Mouse (Mus musculus): ENCODE data around the gene Pex3. TPM values are rescaled to one million over a fixed set of nuclear protein-coding genes. Genes with fewer than 3 reads are reported as not detected.
"Not testable (repeated sequence)": the region's sequence is repeated elsewhere in the genome, so short reads cannot be mapped to it uniquely, and the experiment has no call there.

Gene Pex3
- polyA plus RNA-seq, 1 experiment from 2014 or later: 9.5 TPM

DNA sequence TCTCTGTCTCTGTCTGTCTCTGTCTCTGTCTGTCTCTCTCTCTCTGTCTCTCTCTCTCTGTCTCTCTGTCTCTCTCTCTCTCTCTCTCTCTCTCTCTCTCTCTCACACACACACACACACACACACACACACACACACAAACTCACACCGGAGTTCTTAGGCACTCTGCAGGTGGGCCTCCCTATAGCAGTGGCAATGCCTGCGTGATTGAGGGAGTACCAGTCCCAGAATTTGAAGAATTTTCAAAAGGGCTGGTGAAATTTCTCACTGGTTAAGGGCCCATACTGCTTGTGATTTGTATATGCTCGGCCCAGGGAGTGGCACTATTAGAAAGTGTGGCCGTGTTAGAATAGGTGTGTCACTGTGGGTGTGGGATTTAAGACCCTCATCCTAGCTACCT, 51.4 kb downstream of the Pex3 start:
- Histone ChIP-seq H3K4me3 (ENCODE audit: low read depth, low read length) (peak overlapping the region; percentile 61), H3K4me1 (ENCODE audit: control insufficient read depth, low read depth, low read length) (peaks cover 11% of the 10 kb centered on the region), H3K4me2 (ENCODE audit: low read depth, low read length) (peak overlapping the region; percentile 59), H3K27ac (ENCODE audit: low read length) (peak overlapping the region; percentile 88; the same call in 1 of the 2 replicates), H3K9ac (ENCODE audit: low read depth, low read length) (peak overlapping the region; percentile 49)
- ATAC-seq (ENCODE audit: low read depth); H3K36me3 ChIP-seq (ENCODE audit: control insufficient read depth, insufficient read depth); H3K27me3 ChIP-seq (ENCODE audit: control insufficient read depth, insufficient read depth, low read depth, low read length); H3K9me3 ChIP-seq (replicated peaks; ENCODE audit: control insufficient read depth, low read length): not testable (repeated sequence)
- 27% methylated on average over 4 of the region's 4 CpGs for WGBS (ENCODE audit: insufficient replicate concordance)

DNA sequence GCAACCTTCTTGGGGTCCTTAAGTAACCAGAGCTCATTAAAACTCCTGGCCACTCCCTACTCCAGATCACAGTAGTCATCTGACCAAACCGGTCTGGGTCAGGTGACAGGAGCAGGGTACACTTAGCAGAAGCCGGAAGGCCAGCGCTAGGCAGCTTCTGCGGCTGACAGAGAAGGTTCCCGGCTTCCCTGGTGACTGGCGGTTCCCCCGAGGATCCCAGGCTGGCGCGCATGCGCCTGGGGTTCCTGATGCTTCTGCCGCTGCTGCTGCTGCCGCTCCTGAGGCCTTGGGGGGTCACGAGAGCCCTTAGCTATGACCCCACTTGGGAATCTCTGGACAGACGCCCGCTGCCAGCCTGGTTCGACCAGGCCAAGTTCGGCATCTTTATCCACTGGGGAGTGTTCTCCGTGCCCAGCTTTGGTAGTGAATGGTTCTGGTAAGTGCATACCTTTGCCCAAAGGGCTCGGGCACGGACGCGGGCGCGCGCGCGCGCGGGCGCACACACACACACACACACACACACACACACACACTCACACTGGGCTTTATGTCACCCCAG, 51.9 kb downstream of the Pex3 start:
- peak overlapping the region; percentile 59 for H3K4me2 ChIP-seq (ENCODE audit: low read depth, low read length)
- no peaks in the 10 kb centered on the region for H3K9me3 ChIP-seq (replicated peaks; ENCODE audit: control insufficient read depth, low read length)
- peak overlapping the region; percentile 61 for H3K4me3 ChIP-seq (ENCODE audit: low read depth, low read length)
- peak overlapping the region; percentile 54 for H3K27ac ChIP-seq (ENCODE audit: low read length)
- H3K36me3 ChIP-seq (ENCODE audit: control insufficient read depth, insufficient read depth): peaks cover 9% of the 10 kb centered on the region; the same call in 1 of the 2 replicates
- H3K27me3 ChIP-seq (ENCODE audit: control insufficient read depth, insufficient read depth, low read depth, low read length): no peaks in the 10 kb centered on the region
- 0% methylated on average over 18 of the region's 30 CpGs for WGBS (ENCODE audit: insufficient replicate concordance)
- H3K9ac ChIP-seq (ENCODE audit: low read depth, low read length): peak overlapping the region; percentile 49
- H3K4me1 ChIP-seq (ENCODE audit: control insufficient read depth, low read depth, low read length): peaks cover 11% of the 10 kb centered on the region
- peak; percentile 76 for ATAC-seq (ENCODE audit: low read depth)

DNA sequence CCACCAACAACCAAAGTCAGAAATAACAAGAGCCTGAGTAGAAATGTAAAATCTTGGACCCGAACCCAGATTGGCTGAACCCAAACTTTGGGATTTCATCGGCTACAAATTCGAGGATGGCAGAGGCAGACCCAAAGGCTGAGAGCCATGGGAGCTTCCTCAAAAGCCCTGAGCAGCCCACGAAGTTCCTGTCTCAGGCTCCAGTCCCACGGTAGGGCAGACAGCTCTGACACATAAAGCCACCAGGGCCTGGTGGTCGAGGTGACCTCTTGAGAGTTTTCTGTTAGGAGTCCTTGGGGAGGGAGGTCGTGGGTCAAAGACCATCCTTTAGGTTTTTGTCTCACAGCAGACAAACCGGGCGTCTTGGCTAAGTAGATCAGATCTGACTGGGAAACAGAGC, 52.5 kb downstream of the Pex3 start:
- Histone ChIP-seq H3K4me1 (ENCODE audit: control insufficient read depth, low read depth, low read length) (peaks cover 11% of the 10 kb centered on the region), H3K27me3 (ENCODE audit: control insufficient read depth, insufficient read depth, low read depth, low read length) (no peaks in the 10 kb centered on the region), H3K27ac (ENCODE audit: low read length) (peak overlapping the region; percentile 54), H3K4me3 (ENCODE audit: low read depth, low read length) (peak overlapping the region; percentile 61), H3K9me3 (replicated peaks; ENCODE audit: control insufficient read depth, low read length) (no peaks in the 10 kb centered on the region), H3K9ac (ENCODE audit: low read depth, low read length) (peak overlapping the region; percentile 49; the same call in 1 of the 2 replicates), H3K36me3 (ENCODE audit: control insufficient read depth, insufficient read depth) (peaks cover 9% of the 10 kb centered on the region; the same call in 1 of the 2 replicates), H3K4me2 (ENCODE audit: low read depth, low read length) (peak overlapping the region; percentile 59)
- no peak for ATAC-seq (ENCODE audit: low read depth)
- WGBS (ENCODE audit: insufficient replicate concordance): 24% methylated on average over 9 of the region's 9 CpGs

DNA sequence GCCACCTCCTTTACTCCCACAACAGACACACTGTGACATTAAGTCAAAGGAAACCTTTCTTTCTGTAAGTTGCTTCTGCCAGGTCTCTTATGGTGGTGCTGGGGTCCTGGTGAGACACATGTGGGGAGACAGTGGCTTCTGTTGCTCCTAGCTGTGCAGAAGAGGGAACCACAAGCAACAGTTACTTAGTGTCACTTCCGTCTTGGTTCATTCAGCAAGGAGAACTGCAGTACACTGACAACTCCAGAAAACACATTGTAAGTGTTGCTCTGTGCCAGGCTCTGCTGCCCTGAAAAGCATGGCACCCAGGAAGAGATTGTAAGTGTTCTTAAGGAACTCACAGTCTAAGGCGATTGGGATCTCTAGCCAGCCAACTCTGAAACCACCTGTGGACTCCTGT, 53.6 kb downstream of the Pex3 start, which contains the start of gene Fuca2:
Fuca2 (plus strand) TSS at position 210 of the 400 bp plus-strand sequence.
- 52% methylated on average over 2 of the region's 2 CpGs for WGBS (ENCODE audit: insufficient replicate concordance)
- Histone ChIP-seq H3K4me3 (ENCODE audit: low read depth, low read length) (no peak within 1 kb of the TSS), H3K4me1 (ENCODE audit: control insufficient read depth, low read depth, low read length) (peaks cover 11% of the 10 kb centered on the region), H3K9me3 (replicated peaks; ENCODE audit: control insufficient read depth, low read length) (no peaks in the 10 kb centered on the region), H3K36me3 (ENCODE audit: control insufficient read depth, insufficient read depth) (peaks cover 3% of the 10 kb centered on the region; the same call in 1 of the 2 replicates), H3K27me3 (ENCODE audit: control insufficient read depth, insufficient read depth, low read depth, low read length) (no peaks in the 10 kb centered on the region), H3K27ac (ENCODE audit: low read length) (peak within 1 kb of the TSS; percentile 54), H3K9ac (ENCODE audit: low read depth, low read length) (no peak within 1 kb of the TSS), H3K4me2 (ENCODE audit: low read depth, low read length) (peak within 1 kb of the TSS; percentile 59)
- ATAC-seq (ENCODE audit: low read depth): no peak

DNA sequence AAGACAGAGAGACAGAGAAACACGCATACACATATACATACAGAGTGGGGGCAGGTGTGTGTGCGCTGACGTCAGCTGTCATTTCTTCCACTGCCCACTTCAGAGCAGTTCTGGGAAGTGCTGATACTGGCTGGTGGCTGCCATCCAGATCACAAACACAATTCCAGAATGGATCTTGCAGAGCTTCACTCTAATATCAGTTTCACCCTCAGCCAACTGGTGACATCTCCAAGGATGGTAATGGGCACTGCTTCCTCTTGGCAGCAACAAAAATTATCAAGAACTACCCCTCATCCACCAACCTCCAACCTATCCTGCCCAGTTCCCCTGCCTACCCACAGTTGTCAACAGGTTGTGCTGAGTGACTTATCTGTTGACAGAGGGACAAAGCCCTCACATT, 56.6 kb downstream of the Pex3 start:
- Histone ChIP-seq H3K4me1 (ENCODE audit: control insufficient read depth, low read depth, low read length) (peaks cover 6% of the 10 kb centered on the region), H3K9ac (ENCODE audit: low read depth, low read length) (no peak overlapping the region), H3K4me2 (ENCODE audit: low read depth, low read length) (no peak overlapping the region), H3K36me3 (ENCODE audit: control insufficient read depth, insufficient read depth) (no peaks in the 10 kb centered on the region), H3K4me3 (ENCODE audit: low read depth, low read length) (no peak overlapping the region), H3K27me3 (ENCODE audit: control insufficient read depth, insufficient read depth, low read depth, low read length) (no peaks in the 10 kb centered on the region), H3K9me3 (replicated peaks; ENCODE audit: control insufficient read depth, low read length) (no peaks in the 10 kb centered on the region), H3K27ac (ENCODE audit: low read length) (no peak overlapping the region)
- 76% methylated on average over 3 of the region's 3 CpGs for WGBS (ENCODE audit: insufficient replicate concordance)
- no peak for ATAC-seq (ENCODE audit: low read depth)

DNA sequence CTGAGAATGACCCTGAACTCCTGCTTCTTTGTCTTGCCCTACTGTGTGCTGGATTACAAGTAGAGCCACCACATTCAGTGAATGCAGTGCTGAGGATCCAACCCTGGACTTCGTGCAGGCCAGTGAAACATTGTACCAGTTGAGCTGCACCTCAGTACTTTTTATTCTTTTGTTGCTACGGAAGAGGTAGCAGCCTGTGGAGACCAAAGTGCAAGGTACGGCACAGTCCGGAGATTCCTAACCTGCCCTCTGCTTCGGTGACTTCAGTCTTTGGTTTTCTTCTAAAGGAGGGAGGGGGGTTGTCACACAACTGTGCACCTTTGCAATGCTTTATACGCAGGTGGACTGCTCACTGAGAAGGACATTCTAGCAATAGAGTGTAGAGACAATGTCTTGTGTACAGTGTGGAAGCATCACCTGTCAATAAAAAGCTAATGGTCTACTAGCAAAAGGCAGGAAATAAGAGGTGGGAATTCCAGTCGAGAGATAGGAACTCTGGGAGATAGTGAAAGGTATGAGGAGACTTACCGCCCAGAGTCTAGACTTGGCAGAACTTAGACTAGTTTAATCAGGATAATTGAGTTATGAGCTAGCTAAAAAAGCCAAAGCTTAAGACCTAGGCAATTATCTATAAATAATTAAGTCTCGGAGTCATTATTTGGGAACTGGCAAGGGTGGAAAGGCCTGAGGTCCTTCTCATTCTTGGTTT, 58.8 kb downstream of the Pex3 start:
- no peaks in the 10 kb centered on the region for H3K27me3 ChIP-seq (ENCODE audit: control insufficient read depth, insufficient read depth, low read depth, low read length)
- no peaks in the 10 kb centered on the region for H3K36me3 ChIP-seq (ENCODE audit: control insufficient read depth, insufficient read depth)
- no peaks in the 10 kb centered on the region for H3K4me1 ChIP-seq (ENCODE audit: control insufficient read depth, low read depth, low read length)
- H3K9me3 ChIP-seq (replicated peaks; ENCODE audit: control insufficient read depth, low read length): no peaks in the 10 kb centered on the region
- no peak overlapping the region for H3K9ac ChIP-seq (ENCODE audit: low read depth, low read length)
- no peak overlapping the region for H3K4me2 ChIP-seq (ENCODE audit: low read depth, low read length)
- H3K4me3 ChIP-seq (ENCODE audit: low read depth, low read length): no peak overlapping the region
- no peak for ATAC-seq (ENCODE audit: low read depth)
- no peak overlapping the region for H3K27ac ChIP-seq (ENCODE audit: low read length)
- WGBS (ENCODE audit: insufficient replicate concordance): 73% methylated on average over 9 of the region's 9 CpGs

DNA sequence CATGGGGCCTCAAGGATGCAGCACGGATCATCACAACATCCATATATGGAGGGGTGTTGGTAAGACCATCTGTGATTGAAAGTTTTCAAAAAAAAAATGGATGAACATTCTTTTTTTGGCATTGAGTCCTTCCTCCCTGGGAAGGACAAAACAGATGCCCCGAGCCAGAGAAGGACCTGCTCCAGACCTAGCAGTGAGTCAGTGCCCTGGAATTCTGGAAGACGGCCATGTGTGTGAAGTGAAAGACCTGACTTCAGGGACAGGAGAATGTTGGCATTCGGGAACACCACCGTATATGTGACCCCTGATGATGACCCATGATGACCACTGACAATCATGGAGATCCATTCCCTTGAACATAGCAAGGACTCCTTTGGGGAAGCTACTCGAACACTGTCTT, 63.3 kb downstream of the Pex3 start:
- no peak for ATAC-seq (ENCODE audit: low read depth)
- Histone ChIP-seq H3K4me2 (ENCODE audit: low read depth, low read length) (no peak overlapping the region), H3K4me1 (ENCODE audit: control insufficient read depth, low read depth, low read length) (no peaks in the 10 kb centered on the region), H3K9ac (ENCODE audit: low read depth, low read length) (no peak overlapping the region), H3K36me3 (ENCODE audit: control insufficient read depth, insufficient read depth) (no peaks in the 10 kb centered on the region), H3K4me3 (ENCODE audit: low read depth, low read length) (no peak overlapping the region), H3K9me3 (replicated peaks; ENCODE audit: control insufficient read depth, low read length) (no peaks in the 10 kb centered on the region), H3K27ac (ENCODE audit: low read length) (no peak overlapping the region), H3K27me3 (ENCODE audit: control insufficient read depth, insufficient read depth, low read depth, low read length) (no peaks in the 10 kb centered on the region)
- 64% methylated on average over 6 of the region's 6 CpGs for WGBS (ENCODE audit: insufficient replicate concordance)

DNA sequence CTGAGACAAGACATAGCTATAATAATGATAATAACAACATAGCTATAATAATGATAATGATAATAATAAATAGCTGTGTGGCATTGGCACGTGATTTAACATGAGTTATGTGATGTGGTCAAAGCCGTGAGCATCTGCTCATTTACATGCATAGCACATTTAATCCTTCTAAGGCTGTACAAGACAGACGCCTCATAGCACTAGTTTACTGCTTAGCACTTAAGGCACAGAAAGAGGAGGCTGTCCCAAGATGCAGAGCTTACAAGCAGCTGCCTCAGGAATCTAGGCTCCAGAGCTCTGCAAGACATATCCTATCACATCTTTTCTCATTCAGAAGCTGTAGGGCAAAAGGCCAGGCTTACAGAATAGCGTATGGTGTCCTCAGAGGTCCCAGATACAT, 67.0 kb downstream of the Pex3 start:
- Histone ChIP-seq H3K4me2 (ENCODE audit: low read depth, low read length) (no peak overlapping the region), H3K27ac (ENCODE audit: low read length) (no peak overlapping the region), H3K27me3 (ENCODE audit: control insufficient read depth, insufficient read depth, low read depth, low read length) (no peaks in the 10 kb centered on the region), H3K4me3 (ENCODE audit: low read depth, low read length) (no peak overlapping the region), H3K4me1 (ENCODE audit: control insufficient read depth, low read depth, low read length) (no peaks in the 10 kb centered on the region), H3K9me3 (replicated peaks; ENCODE audit: control insufficient read depth, low read length) (no peaks in the 10 kb centered on the region), H3K36me3 (ENCODE audit: control insufficient read depth, insufficient read depth) (no peaks in the 10 kb centered on the region), H3K9ac (ENCODE audit: low read depth, low read length) (no peak overlapping the region)
- no peak for ATAC-seq (ENCODE audit: low read depth)
- WGBS (ENCODE audit: insufficient replicate concordance): 61% methylated on average over 4 of the region's 4 CpGs

DNA sequence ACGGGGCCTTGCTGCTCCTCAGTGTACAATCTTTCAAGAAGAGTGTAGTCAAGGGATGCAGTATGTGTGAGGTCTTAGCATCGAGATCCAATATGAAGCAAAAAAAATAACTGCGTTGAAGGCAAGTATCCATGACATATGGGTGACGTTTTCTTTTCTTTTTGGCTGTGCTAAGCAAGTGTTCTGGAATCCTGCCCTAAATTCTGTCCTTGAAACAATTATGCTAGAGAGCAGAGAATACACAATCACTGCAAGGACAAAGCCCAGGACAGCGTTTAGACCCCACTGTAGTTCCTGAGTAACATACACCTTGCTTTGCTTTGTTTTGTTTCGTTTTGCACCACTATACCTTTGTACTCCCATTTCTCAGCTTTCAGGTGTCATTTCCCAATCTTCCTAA, 73.6 kb downstream of the Pex3 start:
- Histone ChIP-seq H3K9me3 (replicated peaks; ENCODE audit: control insufficient read depth, low read length) (no peaks in the 10 kb centered on the region), H3K4me2 (ENCODE audit: low read depth, low read length) (no peak overlapping the region), H3K9ac (ENCODE audit: low read depth, low read length) (no peak overlapping the region), H3K27me3 (ENCODE audit: control insufficient read depth, insufficient read depth, low read depth, low read length) (peaks cover 13% of the 10 kb centered on the region), H3K4me3 (ENCODE audit: low read depth, low read length) (no peak overlapping the region), H3K4me1 (ENCODE audit: control insufficient read depth, low read depth, low read length) (no peaks in the 10 kb centered on the region; the same call in 1 of the 2 replicates), H3K36me3 (ENCODE audit: control insufficient read depth, insufficient read depth) (no peaks in the 10 kb centered on the region), H3K27ac (ENCODE audit: low read length) (no peak overlapping the region)
- ATAC-seq (ENCODE audit: low read depth): no peak
- 58% methylated on average over 6 of the region's 6 CpGs for WGBS (ENCODE audit: insufficient replicate concordance)

All from liver, embryonic 16.5 days (tissue).